Mouse (Mus musculus) WW6 (cell line): ENCODE measurements around the gene Ap2m1.

Source experiments
- DNase-seq: peaks from one replicate; pipeline ENCODE4 v3.0.0-alpha.2; 2013; ENCODE audit warnings: low read depth, low spot score

Ap2m1 gene

GRCm38 (mm10) chr16:20529375-20529774, 5.9 kb upstream of the Ap2m1 start:
- DNase-seq: no peak

GRCm38 (mm10) chr16:20530941-20531340, 4.3 kb upstream of the Ap2m1 start:
- DNase-seq: no peak

GRCm38 (mm10) chr16:20534617-20535295, 522 bp upstream of the Ap2m1 start:
- DNase-seq: no peak

GRCm38 (mm10) chr16:20536081-20536665, 895 bp downstream of the Ap2m1 start:
- no peak for DNase-seq

- DNase-seq: no peak
These were observed 1.8 kb downstream of the Ap2m1 start for GRCm38 (mm10) chr16:20537071-20537471.

- no peak for DNase-seq
These were observed 2.5 kb downstream of the Ap2m1 start for GRCm38 (mm10) chr16:20537601-20538320.

GRCm38 (mm10) chr16:20539649-20540048, 4.4 kb downstream of the Ap2m1 start:
- DNase-seq: no peak

GRCm38 (mm10) chr16:20540438-20540837, 5.2 kb downstream of the Ap2m1 start:
- DNase-seq: no peak

GRCm38 (mm10) chr16:20545696-20546095, 10.4 kb downstream of the Ap2m1 start:
- no peak for DNase-seq

GRCm38 (mm10) chr16:20547423-20547822, 12.1 kb downstream of the Ap2m1 start:
- no peak for DNase-seq

- DNase-seq: peak; percentile 99
These were observed 13.0 kb downstream of the Ap2m1 start, which contains the start of gene Abcf3 for GRCm38 (mm10) chr16:20548096-20548948. Gene Abcf3, plus strand, starts transcription at chr16:20548577.

GRCm38 (mm10) chr16:20549161-20549560, 13.9 kb downstream of the Ap2m1 start:
- no peak for DNase-seq

GRCm38 (mm10) chr16:20551691-20552090, 16.4 kb downstream of the Ap2m1 start:
- no peak for DNase-seq

- DNase-seq: no peak
These were observed 17.3 kb downstream of the Ap2m1 start for GRCm38 (mm10) chr16:20552594-20552993.

- DNase-seq: no peak
These were observed 19.7 kb downstream of the Ap2m1 start for GRCm38 (mm10) chr16:20555000-20555399.

- DNase-seq: no peak
These were observed 22.1 kb downstream of the Ap2m1 start for GRCm38 (mm10) chr16:20557381-20557780.

- no peak for DNase-seq
These were observed 29.8 kb downstream of the Ap2m1 start for GRCm38 (mm10) chr16:20565075-20565474.

- DNase-seq: no peak
These were observed 54.2 kb downstream of the Ap2m1 start, which contains the start of gene Vwa5b2 for GRCm38 (mm10) chr16:20589366-20589938. Gene Vwa5b2, plus strand, starts transcription at chr16:20589471.

GRCm38 (mm10) chr16:20589939-20590679, 54.8 kb downstream of the Ap2m1 start:
- no peak for DNase-seq

- DNase-seq: no peak
These were observed 55.4 kb downstream of the Ap2m1 start for GRCm38 (mm10) chr16:20590680-20591038.
